Mouse (Mus musculus) embryo, embryonic 10 days (tissue): ENCODE data around the gene Lrig2.

Source experiments
- DNase-seq: peaks from one replicate; pipeline ENCODE4 v3.0.0-alpha.2; 2015; ENCODE audit warnings: low spot score

The Lrig2 gene

DNA sequence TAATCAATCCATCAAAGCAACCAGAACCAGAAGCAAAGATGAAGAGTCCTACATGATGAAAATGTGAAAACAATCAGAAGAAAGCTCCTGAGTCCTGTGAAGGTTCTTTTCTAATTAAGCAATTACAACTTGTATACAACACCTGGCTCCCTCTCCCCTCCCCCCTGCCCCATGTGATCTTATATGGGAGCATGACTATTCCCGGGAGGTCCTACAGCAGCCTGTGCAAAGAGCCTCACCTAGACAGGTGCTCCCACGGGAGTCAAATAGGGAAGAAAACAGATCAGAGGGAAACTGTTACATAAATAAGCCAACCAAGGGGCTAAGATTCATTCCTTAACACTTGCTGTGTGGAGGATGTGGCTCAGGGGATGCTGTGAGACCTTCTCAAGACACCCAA, 143.8 kb downstream of the Lrig2 start:
- no peak for DNase-seq

DNA sequence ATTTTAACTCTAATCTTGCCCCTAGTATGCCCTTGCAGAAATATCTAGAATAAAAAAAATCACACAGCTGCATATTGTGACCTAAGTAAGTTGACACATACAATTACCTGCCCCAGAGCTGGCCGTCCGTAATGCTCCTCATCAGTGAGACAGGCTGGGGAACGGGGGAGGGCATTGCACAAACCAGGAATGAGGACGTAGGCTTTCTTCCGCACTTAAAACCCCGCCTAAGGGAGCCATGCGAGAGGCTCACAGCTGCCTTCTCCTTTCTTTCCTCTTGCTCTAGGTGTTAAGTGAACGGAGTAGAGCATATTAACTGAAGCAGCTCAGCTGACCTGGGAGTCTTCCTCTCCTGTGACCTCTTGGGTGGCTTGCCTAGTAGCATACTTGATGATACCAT, 149.9 kb downstream of the Lrig2 start:
- no peak for DNase-seq

DNA sequence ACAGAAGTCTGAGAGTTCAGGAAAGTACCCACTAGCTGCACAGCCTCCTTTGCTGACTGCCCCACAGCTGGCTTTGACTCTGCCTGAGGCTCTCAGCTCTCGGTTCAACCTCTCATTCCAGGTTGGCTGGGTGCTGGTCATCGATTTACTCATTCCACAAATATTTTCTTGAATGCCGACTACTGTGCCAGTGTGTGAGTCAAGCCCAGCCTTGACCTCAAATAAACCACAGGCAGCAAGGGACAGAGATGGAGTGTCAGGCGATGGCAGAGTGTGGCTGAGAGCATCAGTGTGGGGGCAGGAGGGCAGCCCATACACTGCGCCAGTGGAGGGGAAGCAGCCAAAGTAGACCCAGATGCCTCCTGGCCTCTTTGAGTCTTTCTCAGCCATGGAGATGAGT, 151.4 kb downstream of the Lrig2 start:
- DNase-seq = no peak

DNA sequence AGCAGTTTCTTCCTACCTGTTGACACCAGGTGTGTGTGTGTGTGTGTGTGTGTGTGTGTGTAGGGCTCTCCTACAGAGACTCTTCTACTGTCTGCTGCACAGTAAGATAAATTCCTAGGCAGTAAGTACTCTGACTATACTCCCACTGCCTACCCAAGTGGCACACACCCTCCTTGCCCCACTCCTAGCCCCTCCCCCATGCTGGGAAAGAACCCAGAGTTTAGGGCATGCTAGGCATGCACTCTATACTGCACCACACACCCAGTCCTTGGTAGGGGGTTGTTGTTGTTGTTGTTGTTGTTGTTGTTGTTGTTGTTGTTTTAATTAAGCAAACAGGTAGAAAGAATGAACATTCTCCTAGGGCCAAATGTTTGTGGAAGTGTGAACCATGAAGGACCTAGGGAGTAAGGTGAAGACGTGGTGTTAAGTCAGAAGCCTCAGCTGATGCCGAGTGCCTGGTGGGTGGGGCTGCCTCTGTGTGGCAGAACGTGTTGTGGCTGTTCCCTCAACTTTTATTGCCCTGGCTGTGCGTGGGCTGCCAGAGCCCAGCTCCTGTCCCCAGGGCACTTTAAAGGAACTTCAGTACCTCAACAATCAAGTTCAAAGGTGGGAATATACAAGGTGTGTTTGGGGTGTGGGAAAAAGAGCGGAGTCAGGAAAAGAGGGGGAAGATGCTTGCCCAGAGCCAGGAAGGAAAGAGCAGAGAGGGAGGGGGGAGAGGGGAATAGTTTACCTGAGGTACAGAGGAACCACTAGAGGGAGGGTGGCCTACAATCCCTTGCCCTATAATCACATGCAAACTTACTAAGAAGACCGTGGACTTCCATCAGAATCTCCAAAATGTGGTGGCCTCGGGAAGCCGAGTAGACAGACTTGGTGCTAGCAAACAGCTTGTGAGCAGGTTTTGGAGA, 152.2 kb downstream of the Lrig2 start:
- DNase-seq = no peak

DNA sequence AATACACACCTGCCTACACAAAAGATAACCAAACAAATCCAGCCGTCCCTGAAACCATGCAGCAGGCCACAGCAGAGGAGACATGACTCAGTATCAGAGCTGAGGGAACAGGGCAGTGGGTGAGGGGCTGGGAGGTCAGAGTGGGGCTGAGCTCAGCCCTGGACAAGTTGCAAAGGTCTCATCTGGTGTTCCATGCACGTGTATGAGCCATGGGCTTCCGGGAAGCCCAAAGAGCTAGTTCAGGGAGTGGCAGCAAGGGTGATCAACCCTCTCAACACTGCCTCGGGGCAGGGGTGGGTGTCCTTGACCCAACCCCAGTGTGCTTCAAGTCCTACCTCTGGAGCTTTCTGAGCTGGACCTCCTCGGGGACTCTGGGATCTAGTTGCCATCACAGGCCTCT, 153.0 kb downstream of the Lrig2 start:
- DNase-seq = no peak

DNA sequence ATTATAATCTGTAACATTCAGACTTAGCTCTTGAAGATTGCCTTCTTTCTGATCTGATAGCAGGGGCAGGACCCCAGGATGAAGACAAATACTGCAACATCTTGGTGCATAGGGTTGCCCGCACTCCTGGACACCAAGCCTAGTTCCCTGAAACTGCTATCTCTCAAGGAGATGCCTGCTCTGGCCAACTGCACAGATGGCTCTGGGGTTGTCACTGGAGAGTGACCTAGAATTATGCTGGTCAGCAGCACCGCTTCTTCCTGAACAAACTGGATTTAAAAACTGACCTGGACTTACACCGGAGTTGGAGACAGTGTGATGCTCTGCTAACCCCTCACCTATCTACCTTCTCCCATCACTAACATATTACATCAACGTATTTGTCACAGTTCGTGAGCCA, 155.6 kb downstream of the Lrig2 start:
- no peak for DNase-seq

DNA sequence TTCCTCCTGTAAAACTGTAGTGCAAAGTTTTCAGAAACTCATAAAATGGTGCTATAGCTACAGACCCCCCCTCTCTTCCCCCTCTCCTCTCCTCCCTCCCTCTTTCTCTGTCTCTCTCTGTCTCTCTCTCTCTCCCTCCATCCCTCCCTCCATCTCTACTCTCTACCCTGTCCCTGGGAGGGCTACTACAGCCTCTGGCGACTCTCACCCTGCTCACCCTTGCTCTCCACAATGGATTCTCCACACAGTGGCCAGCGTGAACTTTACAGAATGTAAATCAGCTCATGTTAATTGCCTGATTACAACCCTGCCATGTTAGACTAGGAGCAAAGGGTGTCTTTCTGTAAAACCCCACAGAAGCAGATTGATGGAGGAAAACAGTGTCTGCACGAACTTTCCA, 157.8 kb downstream of the Lrig2 start:
- DNase-seq = no peak

DNA sequence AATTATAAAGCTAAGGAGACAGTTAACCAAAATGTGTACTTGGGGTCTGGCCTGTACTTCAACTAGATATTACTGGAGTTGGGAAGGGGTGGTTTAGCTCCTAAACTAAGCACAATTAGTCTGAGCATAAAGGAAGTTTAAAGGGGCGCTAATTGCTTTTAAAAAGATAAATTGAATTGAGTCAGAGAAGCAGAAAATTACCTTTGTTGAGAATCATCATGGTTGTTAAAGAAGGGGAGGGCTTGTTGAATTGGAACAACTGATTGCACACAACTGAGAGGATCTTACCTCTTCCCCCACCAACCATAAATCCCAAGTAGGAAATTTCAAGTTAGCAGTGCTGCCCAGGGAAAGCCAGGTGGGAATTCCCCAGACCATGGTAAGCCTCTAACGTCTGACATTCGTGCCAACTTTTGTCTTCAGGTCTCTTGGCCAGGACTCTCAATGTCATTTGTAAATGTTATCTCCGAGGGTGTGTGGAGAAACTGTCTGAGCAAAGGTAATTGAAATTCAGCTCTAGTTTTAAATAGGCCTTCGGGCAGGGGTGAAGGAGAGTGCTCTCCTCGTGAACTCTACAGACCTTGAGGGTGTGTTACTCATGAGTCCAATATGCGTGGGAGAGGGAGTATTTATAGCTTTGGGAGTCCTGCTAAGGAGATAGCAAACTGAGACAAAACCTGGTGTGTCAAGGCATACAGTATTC, 159.2 kb downstream of the Lrig2 start:
- no peak for DNase-seq

DNA sequence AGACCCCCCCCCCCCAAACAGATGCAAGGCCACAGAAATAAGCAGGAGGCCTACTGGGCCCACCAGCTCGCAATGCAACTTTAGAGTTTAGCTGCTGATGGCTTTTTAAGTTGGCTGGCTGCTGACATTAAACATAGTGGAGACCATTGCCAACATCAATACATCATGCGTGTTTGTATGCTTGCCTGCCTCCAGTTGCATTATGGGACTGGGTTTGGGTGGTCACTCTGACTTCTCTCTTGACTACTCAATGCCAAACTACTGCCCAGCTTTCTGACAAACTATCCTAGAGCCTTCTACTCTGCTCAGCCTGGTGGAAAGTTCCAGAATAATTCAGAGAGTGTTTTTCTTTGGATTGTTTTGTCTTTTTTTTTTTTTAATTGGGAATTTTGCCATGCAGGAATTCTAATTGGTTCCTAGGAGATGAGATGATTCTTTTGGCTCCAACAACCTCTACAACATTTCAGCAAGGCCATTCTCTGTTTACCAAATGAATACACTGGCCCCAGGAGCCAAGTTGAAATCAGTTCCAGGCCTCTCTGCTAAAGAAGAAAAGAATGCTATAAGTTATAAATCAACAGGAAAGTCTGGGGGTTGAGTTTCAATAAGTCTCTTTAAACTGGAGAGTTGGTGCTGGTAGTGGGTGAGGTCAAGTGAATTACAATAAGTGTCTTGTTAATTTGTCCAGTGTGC, 161.3 kb downstream of the Lrig2 start:
- DNase-seq = no peak

DNA sequence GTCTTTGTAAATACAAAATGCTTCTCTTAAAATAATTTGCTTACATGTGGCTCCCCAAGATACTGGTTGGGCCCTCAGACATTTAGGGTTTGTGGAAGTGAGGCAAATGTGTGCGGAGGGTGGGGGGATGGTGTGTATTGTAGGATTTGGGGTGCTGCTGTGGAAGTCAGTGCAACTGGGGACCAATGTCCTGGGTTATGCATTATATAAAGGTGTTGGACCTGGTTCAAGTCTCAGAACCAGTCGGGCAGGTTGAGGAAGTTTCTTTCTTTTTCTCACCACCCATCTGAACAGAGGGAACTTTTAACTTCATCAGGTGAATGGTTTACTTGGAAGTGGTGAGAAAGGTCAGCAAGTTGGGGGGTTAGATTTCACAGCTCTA, 161.9 kb downstream of the Lrig2 start:
- DNase-seq = no peak

DNA sequence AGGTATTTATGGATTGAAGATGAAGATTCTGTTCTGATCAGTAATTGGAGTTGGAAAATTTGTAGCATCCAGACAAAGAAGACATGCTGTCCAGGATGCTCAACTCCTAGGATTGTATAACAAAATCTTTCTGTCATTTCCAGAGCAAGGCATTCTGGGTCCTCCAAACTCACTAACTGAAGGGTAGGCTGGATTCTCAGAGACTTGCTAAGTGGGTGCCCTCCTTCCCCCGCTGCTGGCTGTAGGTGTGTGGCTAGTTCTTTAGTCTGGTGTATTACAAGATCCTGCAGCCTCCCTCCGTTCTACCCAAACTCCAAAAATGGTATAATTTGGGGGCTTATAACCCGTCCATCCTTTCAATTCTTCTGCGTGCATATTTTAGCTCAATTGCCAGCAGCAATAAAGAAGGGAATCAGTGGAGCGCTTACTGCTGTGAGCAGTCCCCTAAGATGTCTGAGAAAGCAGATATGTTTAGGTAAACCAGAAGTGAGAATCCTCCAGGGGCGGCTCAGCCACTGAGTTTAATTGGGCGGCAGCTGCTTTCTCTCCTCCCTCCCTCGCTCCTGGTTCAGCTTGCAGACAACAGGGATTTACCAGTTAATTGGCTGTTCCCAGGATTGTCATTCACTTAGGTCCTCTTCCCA, 162.4 kb downstream of the Lrig2 start:
- peak; percentile 29 for DNase-seq
